Mouse (Mus musculus) kidney, embryonic 15.5 days (tissue): ENCODE measurements around the gene Tulp1. TPM values are rescaled to one million over a fixed set of nuclear protein-coding genes. Genes with fewer than 3 reads are reported as not detected.
A peak's percentile ranks its signal among the peaks of the same experiment; 100 is the strongest.

Experiments used
- ATAC-seq: fragments of 200-750 bp; cut with Nextera tagmentation; replicated peaks from 2 replicates; pipeline ENCODE4 v1.8.0; 2017; ENCODE audit warnings: moderate TSS enrichment; ENCODE audit not compliant: low FRiP score
- H3K27ac ChIP-seq: fragments of 300-500 bp; sonication (generic); 2 replicates; pipeline ENCODE4 v1.5.1; 2015; ENCODE audit warnings: mild to moderate bottlenecking, inconsistent platforms
- H3K27me3 ChIP-seq: fragments of 300-500 bp; sonication (generic); 2 replicates; pipeline ENCODE4 v1.6.1; 2015; ENCODE audit warnings: inconsistent platforms
- H3K36me3 ChIP-seq: fragments of 300-500 bp; sonication (generic); 2 replicates; pipeline ENCODE4 v1.6.1; 2015; ENCODE audit warnings: inconsistent platforms
- H3K4me1 ChIP-seq: fragments of 300-500 bp; sonication (generic); 2 replicates; pipeline ENCODE4 v1.6.1; 2015; ENCODE audit warnings: inconsistent platforms
- H3K4me2 ChIP-seq: fragments of 300-500 bp; sonication (generic); 2 replicates; pipeline ENCODE4 v1.6.1; 2015; ENCODE audit warnings: moderate library complexity, mild to moderate bottlenecking, inconsistent platforms
- H3K4me3 ChIP-seq: fragments of 300-500 bp; sonication (generic); replicated peaks from 2 replicates; pipeline ENCODE4 v1.5.1; 2015; ENCODE audit warnings: mild to moderate bottlenecking, inconsistent platforms
- H3K9ac ChIP-seq: fragments of 300-500 bp; sonication (generic); 2 replicates; pipeline ENCODE4 v1.6.1; 2015; ENCODE audit warnings: mild to moderate bottlenecking, inconsistent platforms
- H3K9me3 ChIP-seq: fragments of 300-500 bp; sonication (generic); replicated peaks from 2 replicates; pipeline ENCODE4 v1.6.1; 2016; ENCODE audit warnings: inconsistent platforms
- WGBS: fragments of 180-500 bp; shearing (Covaris S2); methylation state at CpG from one replicate; pipeline ENCODE4 v1.1.7; 2015; ENCODE audit warnings: mixed read lengths; 5-methylcytosine and 5-hydroxymethylcytosine counted together
- polyA plus RNA-seq: library from polyadenylated mRNA; unstranded; fragments of >200 nt; fragmentation: Nextera tagmentation; extraction: Ambion mirVana; gene quantifications from 2 replicates; pipeline ENCODE4 v1.2.1, GENCODE M21; 2015

Gene Tulp1
- polyA plus RNA-seq, 1 experiment from 2014 or later = 6.4 TPM

GRCm38 (mm10) chr17:28308297-28309195 is 56.5 kb downstream of the Tulp1 start:
- no peak overlapping the region for H3K27ac ChIP-seq
- no peaks in the 10 kb centered on the region for H3K27me3 ChIP-seq
- H3K9ac ChIP-seq = no peak overlapping the region
- H3K4me3 ChIP-seq = no peak overlapping the region
- H3K4me1 ChIP-seq = peaks cover 22% of the 10 kb centered on the region
- WGBS = 12% methylated on average over 18 of the region's 18 CpGs
- 0 out of 2 replicates have a peak, but pooled peaks have one; percentile 18 for ATAC-seq
- peak overlapping the region; percentile 37 for H3K4me2 ChIP-seq
- no peaks in the 10 kb centered on the region for H3K9me3 ChIP-seq
- no peaks in the 10 kb centered on the region for H3K36me3 ChIP-seq

GRCm38 (mm10) chr17:28305172-28305571 is 59.9 kb downstream of the Tulp1 start:
- Histone ChIP-seq H3K9me3 (no peaks in the 10 kb centered on the region), H3K4me1 (peaks cover 14% of the 10 kb centered on the region), H3K4me3 (no peak overlapping the region), H3K27ac (no peak overlapping the region), H3K36me3 (0 out of 2 replicates have a peak, but pooled peaks cover 2% of the 10 kb centered on the region), H3K4me2 (no peak overlapping the region), H3K9ac (no peak overlapping the region), H3K27me3 (no peaks in the 10 kb centered on the region)
- 66% methylated on average over 10 of the region's 10 CpGs for WGBS
- ATAC-seq = no peak

Other genes with a start within 250 kb of the Tulp1 start
- 17.7 and 19.2 TPM in 2 replicates for gene Scube3, start 223.1 kb downstream of the Tulp1 start, polyA plus RNA-seq
- 36.3 and 40.1 TPM in 2 replicates for gene Zfp523, start 188.1 kb downstream of the Tulp1 start, polyA plus RNA-seq
- 6.7 and 7.5 TPM in 2 replicates for gene Def6, start 157.4 kb downstream of the Tulp1 start, polyA plus RNA-seq
- gene Ppard, start 132.5 kb downstream of the Tulp1 start, polyA plus RNA-seq = 2.3 and 2.7 TPM in 2 replicates
- 28.4 and 33.7 TPM in 2 replicates for gene Fance, start 51.7 kb downstream of the Tulp1 start, polyA plus RNA-seq
- gene Rpl10a, start 36.8 kb downstream of the Tulp1 start, polyA plus RNA-seq = 643 and 689 TPM in 2 replicates
- 9.8 and 11.0 TPM in 2 replicates for gene Tead3, start 14.4 kb downstream of the Tulp1 start, polyA plus RNA-seq
- gene Fkbp5, start 152.3 kb upstream of the Tulp1 start, polyA plus RNA-seq = 31.1 and 35.0 TPM in 2 replicates
- gene Armc12, start 165.6 kb upstream of the Tulp1 start, polyA plus RNA-seq = not detected in 2 replicates
- not detected in 2 replicates for gene Clpsl2, start 184.2 kb upstream of the Tulp1 start, polyA plus RNA-seq
- gene Clps, start 195.5 kb upstream of the Tulp1 start, polyA plus RNA-seq = 0.78 and 2.6 TPM in 2 replicates
- gene Lhfpl5, start 210.4 kb upstream of the Tulp1 start, polyA plus RNA-seq = 0.54 and 0.91 TPM in 2 replicates